Mouse (Mus musculus): ENCODE measurements around the gene C130032M10Rik. TPM values are rescaled to one million over a fixed set of nuclear protein-coding genes. Genes with fewer than 3 reads are reported as not detected.
A peak's percentile ranks its signal among the peaks of the same experiment; 100 is the strongest.

C130032M10Rik gene
- polyA plus RNA-seq, 1 experiment from 2014 or later: not detected

- H3K27ac ChIP-seq (ENCODE audit: low read depth, low read length): no peak overlapping the region
- WGBS: 79% methylated on average over 9 of the region's 9 CpGs
These were observed 19.4 kb downstream of the C130032M10Rik start for GRCm38 (mm10) chr9:114534747-114535517.

GRCm38 (mm10) chr9:114536628-114537027 is 21.1 kb downstream of the C130032M10Rik start:
- peak; percentile 72 for ATAC-seq (ENCODE audit: low FRiP score)
- 14% methylated on average over 2 of the region's 2 CpGs for WGBS
- DNase-seq (ENCODE audit: low spot score, missing footprints): peak; percentile 92
- no peaks in the 10 kb centered on the region for H3K27me3 ChIP-seq (ENCODE audit: control insufficient read depth, insufficient read depth, low read length)
- H3K9me3 ChIP-seq (ENCODE audit: control insufficient read depth, low read length): no peaks in the 10 kb centered on the region
- H3K9ac ChIP-seq (ENCODE audit: low read length): no peak overlapping the region
- H3K4me1 ChIP-seq (ENCODE audit: control insufficient read depth, insufficient read depth, low read length): peaks cover 24% of the 10 kb centered on the region
- no peak overlapping the region for H3K4me2 ChIP-seq
- no peak overlapping the region for H3K4me3 ChIP-seq (ENCODE audit: low read depth, low read length)
- H3K27ac ChIP-seq (ENCODE audit: low read depth, low read length): peak overlapping the region; percentile 37; the same call in 1 of the 2 replicates
- no peaks in the 10 kb centered on the region for H3K36me3 ChIP-seq (ENCODE audit: control insufficient read depth, insufficient read depth, low read length)

More at GRCm38 (mm10) chr9:114534747-114535517, 19.4 kb downstream of the C130032M10Rik start:
- DNase-seq (ENCODE audit: low spot score, missing footprints) (no peak), ATAC-seq (ENCODE audit: low FRiP score) (no peak)
- no peaks in the 10 kb centered on the region for H3K36me3 ChIP-seq (ENCODE audit: control insufficient read depth, insufficient read depth, low read length)
- no peaks in the 10 kb centered on the region for H3K9me3 ChIP-seq (ENCODE audit: control insufficient read depth, low read length)
- peaks cover 28% of the 10 kb centered on the region for H3K4me1 ChIP-seq (ENCODE audit: control insufficient read depth, insufficient read depth, low read length)
- peak overlapping the region; percentile 4; the same call in 1 of the 2 replicates for H3K9ac ChIP-seq (ENCODE audit: low read length)
- H3K27me3 ChIP-seq (ENCODE audit: control insufficient read depth, insufficient read depth, low read length): no peaks in the 10 kb centered on the region
- H3K4me2 ChIP-seq: no peak overlapping the region
- no peak overlapping the region for H3K4me3 ChIP-seq (ENCODE audit: low read depth, low read length)

GRCm38 (mm10) chr9:114538996-114539563 is 23.6 kb downstream of the C130032M10Rik start:
- no peaks in the 10 kb centered on the region for H3K27me3 ChIP-seq (ENCODE audit: control insufficient read depth, insufficient read depth, low read length)
- no peak overlapping the region for H3K4me2 ChIP-seq
- H3K4me3 ChIP-seq (ENCODE audit: low read depth, low read length): no peak overlapping the region
- DNase-seq (ENCODE audit: low spot score, missing footprints) (no peak), ATAC-seq (ENCODE audit: low FRiP score) (no peak)
- H3K4me1 ChIP-seq (ENCODE audit: control insufficient read depth, insufficient read depth, low read length): peaks cover 26% of the 10 kb centered on the region
- H3K27ac ChIP-seq (ENCODE audit: low read depth, low read length): no peak overlapping the region
- H3K9ac ChIP-seq (ENCODE audit: low read length): no peak overlapping the region
- no peaks in the 10 kb centered on the region for H3K36me3 ChIP-seq (ENCODE audit: control insufficient read depth, insufficient read depth, low read length)
- WGBS: 84% methylated on average over 7 of the region's 7 CpGs
- H3K9me3 ChIP-seq (ENCODE audit: control insufficient read depth, low read length): no peaks in the 10 kb centered on the region

- H3K9me3 ChIP-seq (ENCODE audit: control insufficient read depth, low read length): no peaks in the 10 kb centered on the region
- H3K4me2 ChIP-seq: no peak overlapping the region
- 38% methylated on average over 1 of the region's 1 CpGs for WGBS
- H3K4me3 ChIP-seq (ENCODE audit: low read depth, low read length): no peak overlapping the region
- H3K9ac ChIP-seq (ENCODE audit: low read length): no peak overlapping the region
- ATAC-seq (ENCODE audit: low FRiP score) (no peak), DNase-seq (ENCODE audit: low spot score, missing footprints) (no peak)
- no peak overlapping the region for H3K27ac ChIP-seq (ENCODE audit: low read depth, low read length)
- H3K4me1 ChIP-seq (ENCODE audit: control insufficient read depth, insufficient read depth, low read length): peaks cover 41% of the 10 kb centered on the region
- H3K36me3 ChIP-seq (ENCODE audit: control insufficient read depth, insufficient read depth, low read length): no peaks in the 10 kb centered on the region
- no peaks in the 10 kb centered on the region for H3K27me3 ChIP-seq (ENCODE audit: control insufficient read depth, insufficient read depth, low read length)
These were observed 25.8 kb downstream of the C130032M10Rik start for GRCm38 (mm10) chr9:114541279-114541741.

GRCm38 (mm10) chr9:114543882-114544753 is 28.6 kb downstream of the C130032M10Rik start:
- ATAC-seq (ENCODE audit: low FRiP score): no peak
- whole genome bisulfite sequencing: 59% methylated on average over 16 of the region's 17 CpGs

GRCm38 (mm10) chr9:114544754-114545393 is 29.4 kb downstream of the C130032M10Rik start:
- Histone ChIP-seq H3K27me3 (ENCODE audit: control insufficient read depth, insufficient read depth, low read length) (no peaks in the 10 kb centered on the region), H3K36me3 (ENCODE audit: control insufficient read depth, insufficient read depth, low read length) (no peaks in the 10 kb centered on the region), H3K4me2 (no peak overlapping the region), H3K9me3 (ENCODE audit: control insufficient read depth, low read length) (no peaks in the 10 kb centered on the region), H3K9ac (ENCODE audit: low read length) (no peak overlapping the region), H3K4me1 (ENCODE audit: control insufficient read depth, insufficient read depth, low read length) (peaks cover 47% of the 10 kb centered on the region), H3K4me3 (ENCODE audit: low read depth, low read length) (no peak overlapping the region), H3K27ac (ENCODE audit: low read depth, low read length) (no peak overlapping the region)
- DNase-seq (ENCODE audit: low spot score, missing footprints): no peak
- ATAC-seq (ENCODE audit: low FRiP score): no peak
- WGBS: 41% methylated on average over 9 of the region's 9 CpGs

More at GRCm38 (mm10) chr9:114543882-114544753, 28.6 kb downstream of the C130032M10Rik start:
- Histone ChIP-seq H3K9ac (ENCODE audit: low read length) (no peak overlapping the region), H3K4me2 (no peak overlapping the region), H3K9me3 (ENCODE audit: control insufficient read depth, low read length) (no peaks in the 10 kb centered on the region), H3K27ac (ENCODE audit: low read depth, low read length) (no peak overlapping the region), H3K4me1 (ENCODE audit: control insufficient read depth, insufficient read depth, low read length) (peaks cover 40% of the 10 kb centered on the region), H3K27me3 (ENCODE audit: control insufficient read depth, insufficient read depth, low read length) (no peaks in the 10 kb centered on the region), H3K36me3 (ENCODE audit: control insufficient read depth, insufficient read depth, low read length) (no peaks in the 10 kb centered on the region), H3K4me3 (ENCODE audit: low read depth, low read length) (no peak overlapping the region)
- DNase-seq (ENCODE audit: low spot score, missing footprints): no peak

GRCm38 (mm10) chr9:114546765-114547164 is 31.3 kb downstream of the C130032M10Rik start:
- Histone ChIP-seq H3K4me2 (no peak overlapping the region), H3K9ac (ENCODE audit: low read length) (no peak overlapping the region), H3K27ac (ENCODE audit: low read depth, low read length) (no peak overlapping the region), H3K4me1 (ENCODE audit: control insufficient read depth, insufficient read depth, low read length) (peaks cover 52% of the 10 kb centered on the region), H3K9me3 (ENCODE audit: control insufficient read depth, low read length) (no peaks in the 10 kb centered on the region), H3K36me3 (ENCODE audit: control insufficient read depth, insufficient read depth, low read length) (no peaks in the 10 kb centered on the region), H3K4me3 (ENCODE audit: low read depth, low read length) (no peak overlapping the region), H3K27me3 (ENCODE audit: control insufficient read depth, insufficient read depth, low read length) (no peaks in the 10 kb centered on the region)
- DNase-seq (ENCODE audit: low spot score, missing footprints) (no peak), ATAC-seq (ENCODE audit: low FRiP score) (no peak)
- 69% methylated on average over 12 of the region's 12 CpGs for WGBS

- no peaks in the 10 kb centered on the region for H3K27me3 ChIP-seq (ENCODE audit: control insufficient read depth, insufficient read depth, low read length)
- no peak overlapping the region for H3K4me3 ChIP-seq (ENCODE audit: low read depth, low read length)
- DNase-seq (ENCODE audit: low spot score, missing footprints) (no peak), ATAC-seq (ENCODE audit: low FRiP score) (no peak)
- peaks cover 52% of the 10 kb centered on the region for H3K4me1 ChIP-seq (ENCODE audit: control insufficient read depth, insufficient read depth, low read length)
- H3K4me2 ChIP-seq: no peak overlapping the region
- peak overlapping the region; percentile 18; the same call in 1 of the 2 replicates for H3K9ac ChIP-seq (ENCODE audit: low read length)
- H3K27ac ChIP-seq (ENCODE audit: low read depth, low read length): no peak overlapping the region
- H3K9me3 ChIP-seq (ENCODE audit: control insufficient read depth, low read length): no peaks in the 10 kb centered on the region
- 13% methylated on average over 6 of the region's 6 CpGs for WGBS
- H3K36me3 ChIP-seq (ENCODE audit: control insufficient read depth, insufficient read depth, low read length): no peaks in the 10 kb centered on the region
These were observed 32.2 kb downstream of the C130032M10Rik start for GRCm38 (mm10) chr9:114547643-114548077.

Data from midbrain, embryonic 11.5 days (tissue).